Mouse (Mus musculus) large intestine, adult 2 months (tissue): Measurements from ENCODE around the gene Cps1. TPM values are rescaled to one million over a fixed set of nuclear protein-coding genes. Genes with fewer than 3 reads are reported as not detected.

Experiments
- DNase-seq: peaks from one replicate; pipeline ENCODE4 v3.0.0-alpha.2; 2012; ENCODE audit warnings: low read depth, low spot score
- WGBS: fragments of 180-500 bp; shearing (Covaris S2); methylation state at CpG from one replicate; pipeline ENCODE4 v1.1.7; 2018; 5-methylcytosine and 5-hydroxymethylcytosine counted together
- polyA plus RNA-seq: library from polyadenylated mRNA; depleted of rRNA; stranded (reverse); fragments of >200 nt; gene quantifications from 2 replicates; pipeline ENCODE4 v1.2.3, GENCODE M21; 2012; rRNA removed

Cps1 gene
- polyA plus RNA-seq, 1 experiment, result 108 TPM

GRCm38 (mm10) chr1:67218339-67218944, 95.6 kb downstream of the Cps1 start:
- no peak for DNase-seq
- 45% methylated on average over 2 of the region's 2 CpGs for WGBS

GRCm38 (mm10) chr1:67223666-67224065, 100.8 kb downstream of the Cps1 start:
- 79% methylated on average over 7 of the region's 7 CpGs for WGBS
- no peak for DNase-seq

GRCm38 (mm10) chr1:67234861-67235260, 112.0 kb downstream of the Cps1 start:
- no peak for DNase-seq

GRCm38 (mm10) chr1:67235468-67236217, 112.8 kb downstream of the Cps1 start:
- 78% methylated on average over 7 of the region's 7 CpGs for WGBS
- no peak for DNase-seq

More at GRCm38 (mm10) chr1:67234861-67235260, 112.0 kb downstream of the Cps1 start:
- 57% methylated on average over 2 of the region's 2 CpGs for WGBS

- WGBS, result 96% methylated on average over 1 of the region's 1 CpGs
- DNase-seq, result no peak
Measured at GRCm38 (mm10) chr1:67238446-67238845, 115.6 kb downstream of the Cps1 start.

GRCm38 (mm10) chr1:67238941-67239340, 116.1 kb downstream of the Cps1 start:
- DNase-seq, result no peak
- WGBS, result 47% methylated on average over 1 of the region's 1 CpGs

GRCm38 (mm10) chr1:67265222-67265621, 142.4 kb downstream of the Cps1 start:
- DNase-seq, result no peak
- WGBS, result 79% methylated on average over 1 of the region's 1 CpGs

- no peak for DNase-seq
Measured at GRCm38 (mm10) chr1:67267972-67268371, 145.1 kb downstream of the Cps1 start.

GRCm38 (mm10) chr1:67268450-67268849, 145.6 kb downstream of the Cps1 start:
- DNase-seq, result no peak

- 84% methylated on average over 1 of the region's 1 CpGs for WGBS
- DNase-seq, result no peak
Measured at GRCm38 (mm10) chr1:67276270-67276669, 153.4 kb downstream of the Cps1 start.

Other genes with a start within 250 kb of the Cps1 start
- gene Myl1, start 177.6 kb upstream of the Cps1 start, polyA plus RNA-seq, result 0.41 and 2.1 TPM in 2 replicates
- gene Lancl1, start 84.2 kb upstream of the Cps1 start, polyA plus RNA-seq, result 27.7 and 28.4 TPM in 2 replicates